Mouse (Mus musculus) T-helper 1 cell (primary cell): ENCODE data around the gene 4930578G10Rik.
"Not testable (repeated sequence)": the region's sequence is repeated elsewhere in the genome, so short reads cannot be mapped to it uniquely, and the experiment has no call there.

Source experiments
- in situ Hi-C: fragments of 300-600 bp; cut with MboI, MseI; formaldehyde crosslinking; loops from one replicate; pipeline ENCODE4 v1.15.1; 2025; ENCODE audit warnings: high pct_unique_total_duplicates

The 4930578G10Rik gene

DNA sequence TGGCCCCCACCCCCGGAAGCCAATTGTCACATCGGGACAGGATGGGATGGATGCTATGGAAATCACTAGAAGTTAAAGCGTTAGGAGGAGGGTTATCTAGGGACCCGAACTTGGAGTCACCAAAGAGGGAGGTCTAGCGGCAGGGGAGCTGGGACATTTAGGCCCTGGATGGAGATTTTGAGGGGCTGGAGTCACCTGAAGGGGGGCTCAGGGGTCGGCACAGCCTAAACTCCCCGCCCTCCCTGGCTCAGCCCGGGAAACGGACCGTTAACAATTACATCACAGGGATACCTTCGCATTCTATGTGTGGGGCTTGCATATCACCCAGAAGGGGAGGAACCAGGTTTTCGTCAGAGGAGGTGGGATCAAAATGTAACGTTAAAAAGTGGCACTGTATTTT, at the start of gene 4930578G10Rik:
4930578G10Rik (plus strand) TSS at position 301 of the 400 bp plus-strand sequence.
- in situ Hi-C loops, result not testable (repeated sequence)

DNA sequence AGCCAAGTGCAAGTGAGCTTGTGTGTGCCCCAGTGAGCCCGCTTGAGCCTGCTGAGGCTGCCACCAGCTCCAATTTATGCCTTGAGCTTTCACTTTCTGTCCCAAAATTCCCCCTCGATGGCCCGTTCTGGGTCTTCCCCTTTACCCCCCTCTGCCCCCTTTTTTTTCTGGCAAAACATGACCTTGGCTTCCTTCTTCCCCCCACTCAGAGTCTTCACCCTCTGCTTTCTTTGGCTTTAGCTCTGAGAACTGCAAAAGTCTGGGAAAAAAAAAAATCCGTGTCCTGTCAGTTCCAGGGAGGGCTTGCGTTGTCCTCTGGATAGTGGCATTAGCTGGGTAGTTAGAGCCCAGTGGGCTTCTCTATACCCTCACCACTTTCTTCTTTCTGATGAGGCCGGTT, 21.1 kb downstream of the 4930578G10Rik start, which contains the start of gene Ccl19:
Ccl19 (minus strand) TSS at position 101 of the 400 bp plus-strand sequence.
- in situ Hi-C loops, result not testable (repeated sequence)

DNA sequence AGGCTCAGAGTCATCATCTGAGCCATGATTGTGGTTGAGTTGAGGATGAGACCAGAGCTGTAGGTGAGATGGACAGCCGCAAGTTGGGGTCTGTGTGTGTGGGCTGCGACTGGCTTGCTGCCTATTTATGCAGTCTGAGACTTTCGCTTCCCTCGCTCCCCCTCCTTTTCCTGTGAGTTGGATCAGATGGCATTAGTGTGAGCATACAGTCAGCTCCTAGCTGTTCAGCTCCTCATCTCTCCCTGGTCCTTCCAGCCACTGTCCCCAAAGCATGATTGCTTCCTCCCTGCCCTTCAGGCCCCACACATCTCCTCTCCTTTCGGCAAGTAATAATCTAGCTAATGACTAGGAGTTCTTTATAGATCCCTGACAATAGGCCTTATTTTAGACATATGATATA, 38.5 kb downstream of the 4930578G10Rik start, which contains the start of gene Ccl21a:
Ccl21a (minus strand) TSS at position 101 of the 400 bp plus-strand sequence.
- in situ Hi-C loops, result not testable (repeated sequence)

DNA sequence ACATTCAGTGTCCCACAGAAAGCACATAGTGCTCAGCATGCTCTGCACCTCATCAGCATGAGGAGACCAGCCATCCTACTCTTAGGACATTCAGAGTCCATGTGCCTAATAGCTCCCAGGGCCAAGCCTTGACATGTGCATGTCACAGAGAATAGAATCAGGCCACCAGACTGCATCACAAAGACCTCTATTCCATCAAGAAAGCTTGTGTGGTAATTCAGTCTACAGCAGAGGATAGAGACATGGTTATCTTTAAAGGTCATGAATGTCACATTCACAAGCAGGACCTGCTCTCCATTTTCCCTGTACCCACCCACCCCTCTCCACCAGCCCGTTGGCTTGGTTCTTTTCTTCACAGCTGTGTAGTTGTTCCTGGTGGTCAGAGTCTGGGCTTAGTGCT, 118.4 kb downstream of the 4930578G10Rik start, which contains the start of gene Fam205a1:
Fam205a1 (minus strand) TSS at position 101 of the 400 bp plus-strand sequence.
- in situ Hi-C loops, result loop anchor here (10.0 kb wide), 3 partner anchors 329 to 1049 kb away; partner anchors contain the start of genes Fam205a2 and Fam205a4

DNA sequence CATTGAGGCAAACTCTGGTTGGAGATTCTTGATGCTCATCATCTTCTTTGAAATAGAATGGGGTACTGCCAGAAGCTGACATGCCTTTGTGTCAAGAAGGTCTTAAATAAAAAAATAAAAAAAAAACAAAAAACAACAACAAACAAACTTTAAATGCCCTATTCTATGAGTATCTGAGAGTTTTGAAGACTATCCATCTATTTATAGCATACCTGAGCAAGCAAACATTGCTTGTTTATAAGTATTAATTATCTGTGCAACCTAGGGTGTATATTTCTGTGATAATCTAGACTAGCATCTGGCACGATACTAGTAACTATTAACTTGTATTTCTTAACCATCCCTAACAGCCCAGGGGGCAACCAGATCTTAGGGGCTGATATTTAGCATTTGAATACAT, 121.3 kb downstream of the 4930578G10Rik start, which contains the start of gene Gm12394:
Gm12394 (minus strand) TSS at position 101 of the 400 bp plus-strand sequence.
- in situ Hi-C loops, result loop anchor here (10.0 kb wide), 3 partner anchors 332 to 1052 kb away; partner anchors contain the start of genes Fam205a2 and Fam205a4

DNA sequence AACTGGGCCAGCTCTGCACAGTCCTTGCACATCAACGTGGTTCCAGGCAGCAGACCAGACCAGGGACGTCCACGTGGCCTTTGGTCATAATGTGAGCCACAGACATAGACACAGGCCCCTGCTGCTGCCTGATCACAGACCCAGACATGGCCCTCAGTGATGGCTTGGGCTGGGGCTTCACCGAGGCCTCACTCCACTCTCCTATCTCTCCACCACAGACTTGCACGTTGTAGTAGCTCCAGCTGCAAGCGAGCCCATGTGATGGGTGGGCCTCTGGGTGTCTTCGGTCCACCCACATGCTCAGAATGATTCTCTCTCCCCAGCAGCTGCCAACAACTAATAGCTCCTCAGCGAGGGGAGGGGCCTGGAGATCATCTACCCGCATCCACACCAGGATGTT, 125.1 kb downstream of the 4930578G10Rik start:
- in situ Hi-C loops, result loop anchor here (10.0 kb wide), 3 partner anchors 316 to 816 kb away; no protein-coding TSS in a partner anchor

DNA sequence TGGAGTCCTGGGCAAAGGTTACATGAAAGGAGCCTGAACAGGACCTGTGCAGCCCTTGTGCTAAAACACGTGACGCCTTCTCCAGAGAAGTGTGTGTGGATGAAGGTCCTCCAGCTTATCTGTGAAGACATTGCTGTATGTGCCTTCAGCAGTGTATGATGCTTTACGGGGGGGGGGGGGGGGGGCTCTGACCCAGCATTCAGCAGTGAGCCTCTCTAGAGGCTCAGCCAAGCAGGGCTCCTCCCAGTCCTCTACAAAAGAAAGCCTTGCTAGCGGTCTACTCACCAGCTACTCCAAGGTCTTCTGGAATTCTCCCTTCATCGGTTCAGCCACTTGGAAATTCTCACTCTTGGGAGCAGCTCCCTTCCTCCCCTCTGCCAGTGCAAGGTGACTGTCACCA, 128.1 kb downstream of the 4930578G10Rik start:
- in situ Hi-C loops, result loop anchor here (10.0 kb wide), 3 partner anchors 319 to 819 kb away; no protein-coding TSS in a partner anchor

DNA sequence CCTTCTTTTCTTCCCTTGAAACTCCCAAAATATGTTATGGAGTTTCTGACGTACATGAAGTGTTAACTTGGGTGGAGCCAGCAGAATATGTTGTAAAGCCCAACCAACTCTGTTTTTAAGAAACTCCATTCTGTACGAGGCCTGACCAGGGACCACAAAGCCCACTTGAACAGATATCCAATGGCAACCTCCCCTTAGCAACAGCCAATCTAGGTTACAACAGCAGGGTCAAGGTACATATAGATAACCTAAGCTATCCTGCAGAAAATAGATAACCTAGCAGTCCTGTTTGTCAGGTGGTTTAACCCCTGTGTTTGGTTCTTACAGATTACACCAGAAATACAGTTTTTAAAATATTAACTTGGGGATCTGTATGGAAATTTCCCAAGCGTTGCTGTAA, 132.0 kb downstream of the 4930578G10Rik start:
- in situ Hi-C loops, result loop anchor here (10.0 kb wide), 3 partner anchors 323 to 823 kb away; no protein-coding TSS in a partner anchor

DNA sequence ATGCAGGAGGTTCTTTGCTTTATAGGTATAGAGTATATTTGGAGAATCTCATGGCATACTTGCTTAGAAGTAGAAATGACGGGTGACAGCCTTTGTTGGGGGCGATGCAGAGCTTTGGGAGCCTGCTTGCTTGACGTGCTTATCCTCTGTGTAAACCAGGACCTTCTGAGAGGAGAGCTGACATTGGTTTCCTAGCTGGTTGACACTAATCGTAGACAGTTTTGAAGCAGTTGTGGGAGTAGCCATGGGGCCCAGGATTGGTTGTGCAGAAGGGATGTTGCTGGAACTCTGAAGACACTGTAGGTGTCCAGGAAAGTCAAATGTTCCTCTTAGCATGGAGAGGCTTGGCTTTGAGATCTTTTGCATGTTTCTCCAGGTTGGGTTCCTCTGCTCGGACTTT, 132.8 kb downstream of the 4930578G10Rik start:
- in situ Hi-C loops, result loop anchor here (10.0 kb wide), 3 partner anchors 323 to 823 kb away; no protein-coding TSS in a partner anchor

DNA sequence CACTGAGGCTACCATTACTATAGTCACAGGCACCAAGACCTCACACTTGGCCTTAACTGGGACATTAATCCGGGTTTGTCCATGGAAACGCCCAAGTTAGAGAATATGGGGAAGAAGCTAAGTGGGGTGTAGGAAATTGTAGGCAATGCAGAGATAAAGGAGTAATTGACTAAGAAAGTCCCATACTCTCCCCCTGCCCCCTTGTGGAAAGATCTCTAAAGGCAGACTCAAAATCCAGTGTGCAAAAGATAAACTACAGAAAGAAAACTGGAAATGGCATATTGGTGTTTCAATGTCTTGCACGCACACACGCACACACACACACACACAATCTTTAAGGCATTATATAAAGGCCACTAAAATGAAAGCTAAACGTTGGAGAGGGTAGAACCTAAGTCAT, 135.4 kb downstream of the 4930578G10Rik start:
- in situ Hi-C loops, result loop anchor here (10.0 kb wide), 1 partner anchor 546 kb away; no protein-coding TSS in a partner anchor

DNA sequence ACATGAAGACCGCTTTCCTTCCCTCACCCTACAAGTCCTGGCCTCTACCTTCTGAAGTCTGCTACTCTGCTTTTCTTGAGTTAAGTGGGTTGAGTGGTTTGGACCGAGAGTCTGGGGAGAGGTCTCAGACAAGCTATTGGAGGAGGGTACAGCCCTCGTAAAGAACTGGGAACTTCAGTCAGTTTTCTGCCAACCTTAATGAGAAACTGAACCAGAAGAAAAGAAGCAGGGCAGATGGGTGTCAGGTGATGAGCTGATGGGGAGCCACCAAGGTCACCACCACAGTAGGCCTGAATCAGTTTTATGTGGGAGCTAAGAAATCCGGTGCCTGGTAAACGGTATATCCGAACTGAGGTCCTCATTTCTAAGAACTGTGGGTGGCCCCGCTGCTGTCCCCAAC, 136.8 kb downstream of the 4930578G10Rik start:
- in situ Hi-C loops, result loop anchor here (10.0 kb wide), 1 partner anchor 547 kb away; no protein-coding TSS in a partner anchor

DNA sequence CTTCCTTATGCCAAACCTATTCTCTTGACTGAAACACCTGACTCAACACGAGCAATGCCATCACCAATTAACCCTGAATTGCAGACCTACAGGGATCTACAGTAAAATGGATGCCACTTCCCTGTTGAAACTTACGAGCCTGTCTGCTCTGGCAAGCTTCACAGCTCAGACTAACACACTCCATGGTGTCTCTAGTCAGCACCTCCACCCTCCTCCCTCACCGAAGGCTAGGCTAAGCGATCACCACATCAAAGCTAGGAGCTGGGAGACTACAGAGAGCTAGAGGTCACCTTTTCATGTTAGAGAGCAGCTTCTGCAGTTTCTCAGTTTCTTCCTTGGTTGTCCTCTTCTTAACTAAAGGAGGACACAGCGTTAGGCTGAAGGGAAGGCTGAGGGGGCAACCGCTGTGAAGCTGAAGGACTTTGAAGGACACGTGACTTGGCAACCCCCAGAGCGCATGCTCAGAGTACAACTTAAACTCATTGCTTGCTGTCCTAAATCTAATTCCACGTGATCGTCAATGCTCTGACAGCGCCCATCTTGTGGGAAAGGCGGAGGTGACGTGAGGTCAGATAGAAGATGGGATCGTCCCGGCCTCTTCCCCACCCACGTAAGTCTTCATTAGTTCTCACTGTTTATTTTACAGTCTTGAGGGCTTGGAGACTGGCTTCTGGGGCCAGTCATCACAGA, 137.5 kb downstream of the 4930578G10Rik start:
- in situ Hi-C loops, result loop anchor here (10.0 kb wide), 1 partner anchor 548 kb away; no protein-coding TSS in a partner anchor

DNA sequence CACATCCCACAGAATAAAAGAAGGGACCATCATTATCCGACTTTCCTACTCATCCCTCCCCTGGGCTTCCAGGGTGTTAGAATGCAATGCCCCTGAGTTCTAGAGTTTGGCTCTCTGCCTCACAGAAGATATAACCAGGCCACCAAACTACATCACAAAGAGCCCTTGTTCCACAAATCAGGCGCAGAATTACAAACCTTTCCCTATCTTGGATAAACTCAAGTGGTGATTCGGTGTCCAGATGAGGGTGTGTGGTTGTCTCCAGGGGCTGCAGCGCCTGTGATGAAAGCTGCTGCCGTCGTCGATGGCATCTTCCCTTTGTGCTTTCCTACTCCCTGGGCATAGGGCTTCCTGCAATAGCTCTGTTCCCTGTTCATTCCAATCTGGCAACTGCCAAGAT, 138.8 kb downstream of the 4930578G10Rik start, which contains the start of gene Fam205c:
Fam205c (minus strand) TSS at position 101 of the 400 bp plus-strand sequence.
- in situ Hi-C loops, result loop anchor here (10.0 kb wide), 1 partner anchor 549 kb away; no protein-coding TSS in a partner anchor

DNA sequence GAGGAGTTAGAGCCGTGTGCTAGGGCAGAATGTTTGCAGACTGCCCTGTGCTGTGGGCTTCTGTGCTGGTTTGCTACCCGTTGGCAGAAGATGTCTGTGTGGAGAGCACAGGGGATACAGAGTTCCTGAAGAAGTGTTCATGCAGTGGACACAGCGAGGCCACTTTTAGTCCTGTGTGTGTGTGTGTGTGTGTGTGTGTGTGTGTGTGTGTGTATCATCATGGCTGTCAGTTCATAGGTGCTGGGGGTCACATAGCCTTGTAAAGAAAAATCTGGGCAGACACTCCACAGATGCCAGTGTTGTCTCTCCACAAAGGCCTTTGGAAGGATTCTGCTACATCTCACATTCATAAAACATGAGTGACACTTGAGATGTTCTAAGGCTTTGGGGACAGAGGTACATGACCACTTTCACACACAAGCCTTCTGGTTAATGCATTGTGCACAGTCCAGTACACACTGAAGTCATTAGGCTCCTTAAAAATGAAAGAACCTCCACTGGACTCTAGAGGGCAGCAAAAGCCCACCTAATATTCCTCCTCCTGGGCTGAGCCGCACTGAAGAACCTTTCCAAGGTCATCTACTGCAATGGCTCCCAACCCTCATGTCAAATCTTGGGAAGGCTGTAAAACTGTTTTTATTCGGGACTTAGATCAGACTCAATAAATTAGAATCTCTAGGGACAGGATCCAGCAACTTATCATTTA, 141.4 kb downstream of the 4930578G10Rik start:
- in situ Hi-C loops, result loop anchor here (5.0 to 10.0 kb wide), 2 partner anchors 86 to 552 kb away; no protein-coding TSS in a partner anchor

DNA sequence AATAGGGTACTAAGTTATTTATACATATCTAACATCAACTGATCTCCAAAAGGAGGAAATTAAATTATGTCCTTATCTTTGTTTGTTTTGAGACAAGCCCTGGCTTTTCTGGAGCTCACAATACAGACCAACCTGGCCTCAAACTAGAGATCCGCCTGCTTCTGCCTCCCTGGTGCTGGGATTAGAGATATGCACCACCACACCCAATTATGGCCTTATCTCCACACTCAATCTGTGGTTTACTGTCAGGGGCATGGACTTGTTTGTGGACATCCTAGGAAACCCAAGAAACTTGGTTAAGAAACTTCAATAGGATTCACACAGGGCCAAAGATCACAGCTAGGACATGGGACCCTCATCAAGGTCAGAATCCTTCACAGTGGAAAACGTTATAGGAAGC, 142.3 kb downstream of the 4930578G10Rik start:
- in situ Hi-C loops, result loop anchor here (5.0 to 10.0 kb wide), 2 partner anchors 85 to 553 kb away; no protein-coding TSS in a partner anchor

DNA sequence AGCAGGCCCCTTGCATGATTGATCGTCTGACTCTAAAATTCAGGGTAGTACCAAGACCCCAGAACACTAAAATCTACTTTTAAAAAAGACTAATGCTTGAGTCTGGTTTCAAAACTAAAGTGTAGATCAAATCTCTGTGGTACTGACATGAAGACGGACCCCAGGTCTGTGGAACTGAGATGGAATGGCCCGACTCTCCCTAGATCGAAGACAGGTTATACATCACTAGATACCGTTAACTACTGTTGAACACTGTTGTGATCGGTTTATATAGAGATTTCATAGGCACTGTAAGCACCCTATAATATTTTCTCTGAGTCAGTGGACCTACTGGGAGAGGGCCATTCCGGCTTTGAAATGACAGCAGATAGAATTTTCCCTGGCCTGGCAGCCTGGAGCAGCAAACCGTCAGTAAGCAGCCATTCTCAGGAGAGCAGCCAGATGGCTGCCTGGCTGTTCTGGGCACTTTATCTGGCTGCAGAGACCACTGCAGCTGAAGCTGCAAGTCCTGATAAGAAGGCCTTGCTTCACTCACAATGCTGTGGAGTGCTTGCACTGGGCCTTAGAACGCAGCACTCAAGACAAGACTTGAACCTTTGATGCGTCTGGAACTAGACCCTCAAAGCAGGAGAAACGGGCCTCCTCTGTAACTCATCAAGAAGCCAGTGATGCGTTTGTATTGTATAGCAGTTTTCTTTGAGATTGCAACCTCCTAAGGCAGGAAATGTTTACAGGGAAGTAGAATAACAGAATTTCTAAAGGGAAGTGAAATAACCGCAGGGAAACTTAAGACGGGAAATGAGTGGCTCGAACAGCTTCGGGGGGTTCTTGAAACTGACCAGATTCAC, 144.7 kb downstream of the 4930578G10Rik start:
- in situ Hi-C loops, result loop anchor here (5.0 to 10.0 kb wide), 2 partner anchors 82 to 555 kb away; no protein-coding TSS in a partner anchor

DNA sequence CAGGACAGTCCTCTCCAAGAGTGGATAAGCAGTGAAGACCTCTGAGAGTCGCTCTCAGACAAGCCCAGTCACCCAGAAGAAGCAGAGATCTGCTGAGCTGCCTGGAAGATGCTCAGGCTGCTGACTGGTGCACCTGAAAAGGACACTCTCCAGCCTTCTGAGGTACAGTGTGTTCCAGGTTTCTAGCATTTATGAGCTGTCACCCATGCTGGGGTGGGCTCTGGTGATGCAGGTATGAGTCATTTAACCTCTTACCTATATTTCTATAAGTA, 145.3 kb downstream of the 4930578G10Rik start:
- in situ Hi-C loops, result no loop called here

DNA sequence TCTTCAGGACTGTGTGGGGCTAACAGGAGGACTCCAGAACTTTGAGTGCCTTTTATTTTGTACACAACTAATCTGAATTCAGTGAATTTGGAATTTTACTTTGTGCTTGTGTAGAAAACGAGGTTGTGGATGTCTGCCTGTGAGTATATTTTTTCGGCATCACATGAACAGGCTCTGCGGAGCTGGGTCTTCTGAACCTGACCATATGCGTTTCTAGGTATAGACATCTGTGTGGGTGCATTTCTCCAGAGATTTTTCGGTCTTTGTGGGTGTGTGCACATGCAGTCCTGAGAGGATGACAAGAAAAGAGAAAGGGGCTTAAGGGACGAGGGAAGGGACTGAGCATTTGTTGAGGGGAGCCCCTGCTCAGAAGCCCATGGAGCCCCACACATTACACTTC, 151.6 kb downstream of the 4930578G10Rik start:
- in situ Hi-C loops, result no loop called here

DNA sequence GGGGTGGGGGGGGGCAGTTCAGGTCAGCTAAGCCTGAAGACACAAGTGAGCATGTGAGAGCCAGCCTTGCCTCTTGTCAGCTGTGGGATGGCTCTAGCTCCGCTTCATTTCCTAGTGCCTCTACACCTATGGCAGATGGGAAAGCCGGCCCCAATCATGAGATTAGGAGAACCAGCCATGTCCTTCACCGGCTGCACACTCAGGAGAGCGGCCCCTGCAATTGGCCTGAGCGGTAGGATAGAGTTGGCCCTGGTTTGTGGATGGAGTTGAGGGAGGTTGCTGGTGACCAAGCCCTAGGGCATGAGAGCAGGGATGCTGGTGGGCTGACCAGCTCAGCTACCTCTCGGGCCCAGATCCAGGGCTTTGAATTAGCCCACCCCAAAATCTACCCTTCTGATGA, 153.5 kb downstream of the 4930578G10Rik start:
- in situ Hi-C loops, result no loop called here

DNA sequence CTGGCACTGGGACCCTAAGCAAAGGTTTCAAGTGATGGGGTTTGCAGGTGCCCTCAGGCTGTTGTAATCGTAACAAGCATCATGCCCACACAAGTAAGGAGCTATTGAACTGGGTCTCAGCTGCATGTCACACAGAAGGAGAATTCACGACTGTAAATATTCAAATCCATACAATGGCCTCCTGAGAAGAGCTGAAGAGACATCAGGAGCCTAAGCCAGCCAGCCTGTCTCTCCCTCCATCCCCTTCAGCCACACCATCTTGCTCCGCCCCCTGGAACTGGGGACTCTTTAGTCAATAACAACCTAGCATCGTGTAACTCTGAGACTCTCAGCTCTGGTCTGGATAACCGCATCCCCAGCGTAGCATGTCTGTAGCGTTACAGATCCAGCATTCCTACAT, 155.8 kb downstream of the 4930578G10Rik start:
- in situ Hi-C loops, result no loop called here

DNA sequence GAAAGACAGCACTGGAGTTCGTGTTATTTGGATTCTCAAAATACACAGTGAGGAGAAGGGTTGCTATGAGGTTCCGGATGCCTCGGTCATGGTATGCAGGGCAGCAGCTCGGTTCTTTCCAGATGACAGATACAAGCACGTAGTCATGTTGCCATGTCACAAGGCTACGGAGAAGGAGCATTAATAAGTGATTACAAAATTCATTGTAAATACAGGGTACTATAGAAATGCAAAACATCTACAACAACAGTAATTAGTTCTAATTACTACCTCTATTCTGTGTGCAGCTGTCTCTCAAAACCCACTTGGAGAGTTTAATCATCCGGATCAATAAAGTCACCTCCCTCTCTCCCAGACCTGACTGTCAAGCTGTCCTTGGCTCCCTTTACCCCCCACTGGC, 159.8 kb downstream of the 4930578G10Rik start:
- in situ Hi-C loops, result no loop called here
